Mouse (Mus musculus): ENCODE measurements around the gene Sh3bgrl2. TPM values are rescaled to one million over a fixed set of nuclear protein-coding genes. Genes with fewer than 3 reads are reported as not detected.

Gene Sh3bgrl2
- polyA plus RNA-seq, 1 experiment = 29.9 TPM

- H3K4me3 ChIP-seq (replicated peaks; ENCODE audit: insufficient read depth, low read depth, low read length) = no peak overlapping the region
- H3K27me3 ChIP-seq (ENCODE audit: control insufficient read depth, insufficient read depth, low read length) = no peaks in the 10 kb centered on the region
- peaks cover 9% of the 10 kb centered on the region for H3K4me1 ChIP-seq (ENCODE audit: control insufficient read depth, insufficient read depth, low read length)
- H3K27ac ChIP-seq (ENCODE audit: insufficient read depth, low read length) = no peak overlapping the region
- no peak for DNase-seq
- 95% methylated on average over 6 of the region's 6 CpGs for WGBS
- no peak for TF ChIP-seq POLR2A (IDR thresholded peaks at IDR 0.05; ENCODE audit: borderline replicate concordance, insufficient read depth, low read length)
- no peak for TF ChIP-seq CTCF (IDR thresholded peaks at IDR 0.05; ENCODE audit: borderline replicate concordance, insufficient read depth, low read depth, low read length)
These were observed 48.0 kb downstream of the Sh3bgrl2 start for GRCm38 (mm10) chr9:83596132-83596531.

- DNase-seq = no peak
- 81% methylated on average over 13 of the region's 13 CpGs for WGBS
- no peaks in the 10 kb centered on the region for H3K27me3 ChIP-seq (ENCODE audit: control insufficient read depth, insufficient read depth, low read length)
- no peak for TF ChIP-seq CTCF (IDR thresholded peaks at IDR 0.05; ENCODE audit: borderline replicate concordance, insufficient read depth, low read depth, low read length)
- no peak for TF ChIP-seq POLR2A (IDR thresholded peaks at IDR 0.05; ENCODE audit: borderline replicate concordance, insufficient read depth, low read length)
- H3K4me1 ChIP-seq (ENCODE audit: control insufficient read depth, insufficient read depth, low read length) = peaks cover 9% of the 10 kb centered on the region
- H3K4me3 ChIP-seq (replicated peaks; ENCODE audit: insufficient read depth, low read depth, low read length) = no peak overlapping the region
- no peak overlapping the region for H3K27ac ChIP-seq (ENCODE audit: insufficient read depth, low read length)
These were observed 48.7 kb downstream of the Sh3bgrl2 start for GRCm38 (mm10) chr9:83596646-83597481.

DNA sequence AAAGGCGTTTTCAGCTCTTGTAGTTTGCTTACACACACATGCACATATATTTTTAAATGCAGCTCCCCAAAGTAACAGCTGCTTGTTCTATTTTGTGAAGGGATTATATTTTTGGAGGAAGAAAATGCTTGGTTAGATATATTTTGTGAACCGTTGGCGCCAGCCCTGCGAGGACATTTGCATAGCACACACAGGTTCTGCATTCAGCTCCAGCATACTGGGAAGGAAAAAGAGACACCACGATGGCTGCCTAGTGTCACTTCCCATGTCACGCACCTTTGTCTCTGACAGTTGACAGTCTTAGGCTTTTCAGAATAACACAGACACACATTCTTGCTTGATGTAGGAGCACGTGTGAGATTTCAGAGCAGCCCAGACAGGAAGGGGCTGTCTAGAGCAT is 49.9 kb downstream of the Sh3bgrl2 start:
- DNase-seq = no peak
- TF ChIP-seq POLR2A (IDR thresholded peaks at IDR 0.05; ENCODE audit: borderline replicate concordance, insufficient read depth, low read length) (no peak), CTCF (IDR thresholded peaks at IDR 0.05; ENCODE audit: borderline replicate concordance, insufficient read depth, low read depth, low read length) (no peak)
- H3K4me3 ChIP-seq (replicated peaks; ENCODE audit: insufficient read depth, low read depth, low read length) = no peak overlapping the region
- H3K27ac ChIP-seq (ENCODE audit: insufficient read depth, low read length) = no peak overlapping the region
- peaks cover 9% of the 10 kb centered on the region for H3K4me1 ChIP-seq (ENCODE audit: control insufficient read depth, insufficient read depth, low read length)
- 78% methylated on average over 7 of the region's 7 CpGs for WGBS
- no peaks in the 10 kb centered on the region for H3K27me3 ChIP-seq (ENCODE audit: control insufficient read depth, insufficient read depth, low read length)

DNA sequence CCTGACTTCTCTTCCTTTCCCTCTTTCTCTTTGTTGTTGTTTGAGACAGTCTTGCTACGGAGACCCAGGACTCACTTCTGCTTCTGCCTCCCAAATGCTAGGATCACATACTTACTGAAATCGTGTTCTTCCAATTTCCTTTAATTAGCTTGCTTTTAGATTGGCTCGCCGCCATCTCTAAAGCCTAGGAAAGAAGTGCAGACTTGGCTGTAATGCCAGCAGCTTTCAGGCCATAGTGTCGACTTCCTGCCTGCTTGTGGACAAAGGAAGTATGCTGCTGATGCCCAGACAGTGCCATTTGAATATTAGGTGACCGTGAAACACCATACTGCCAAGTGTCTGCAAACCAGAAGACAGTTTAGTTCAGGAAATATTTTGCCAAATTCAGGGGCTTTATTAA is 51.4 kb downstream of the Sh3bgrl2 start:
- 29% methylated on average over 6 of the region's 6 CpGs for WGBS
- peak; percentile 37 to 42 for DNase-seq
- no peaks in the 10 kb centered on the region for H3K27me3 ChIP-seq (ENCODE audit: control insufficient read depth, insufficient read depth, low read length)
- TF ChIP-seq POLR2A (IDR thresholded peaks at IDR 0.05; ENCODE audit: borderline replicate concordance, insufficient read depth, low read length) (no peak), CTCF (IDR thresholded peaks at IDR 0.05; ENCODE audit: borderline replicate concordance, insufficient read depth, low read depth, low read length) (no peak)
- no peak overlapping the region for H3K4me3 ChIP-seq (replicated peaks; ENCODE audit: insufficient read depth, low read depth, low read length)
- H3K4me1 ChIP-seq (ENCODE audit: control insufficient read depth, insufficient read depth, low read length) = peaks cover 9% of the 10 kb centered on the region
- no peak overlapping the region for H3K27ac ChIP-seq (ENCODE audit: insufficient read depth, low read length)

DNA sequence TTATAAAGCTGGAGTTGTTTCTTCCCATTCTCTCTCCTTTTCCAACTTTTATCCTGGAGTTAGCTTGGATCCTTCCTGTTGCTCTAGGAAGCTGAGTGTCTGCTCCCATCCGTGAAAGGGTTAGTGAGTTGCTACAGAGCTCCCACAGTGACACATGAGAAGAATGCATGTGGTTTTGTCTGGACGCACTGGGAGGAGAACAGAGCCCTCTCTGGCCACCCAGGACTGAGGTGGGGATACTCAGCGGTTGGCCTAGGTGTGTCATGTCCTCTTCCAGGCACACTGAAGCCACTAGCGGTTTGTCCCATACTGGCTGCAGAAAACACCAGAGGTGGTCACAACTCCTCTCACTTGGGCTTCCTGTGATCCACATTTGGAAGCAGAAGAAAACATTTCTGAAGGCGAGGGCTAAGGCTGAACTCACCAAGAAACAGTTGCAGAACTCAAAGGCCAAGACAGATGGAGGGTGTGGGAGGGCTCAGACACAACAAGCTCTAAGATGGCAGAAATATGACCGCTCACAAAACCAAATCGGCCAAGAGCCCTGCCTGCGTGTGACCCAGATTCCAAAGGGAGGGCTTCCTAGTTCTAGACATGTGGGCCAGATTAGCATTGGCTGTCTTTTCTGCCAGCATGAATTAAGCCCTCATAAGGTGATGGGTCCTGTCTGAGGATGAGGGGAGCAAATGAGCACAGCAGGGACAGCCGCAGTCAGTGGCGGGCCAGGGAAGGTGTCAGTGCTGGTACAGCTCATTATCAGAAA is 52.3 kb downstream of the Sh3bgrl2 start:
- Histone ChIP-seq H3K4me3 (replicated peaks; ENCODE audit: insufficient read depth, low read depth, low read length) (no peak overlapping the region), H3K27me3 (ENCODE audit: control insufficient read depth, insufficient read depth, low read length) (no peaks in the 10 kb centered on the region), H3K27ac (ENCODE audit: insufficient read depth, low read length) (no peak overlapping the region), H3K4me1 (ENCODE audit: control insufficient read depth, insufficient read depth, low read length) (peaks cover 9% of the 10 kb centered on the region)
- DNase-seq = peak; percentile 61 to 81
- 37% methylated on average over 10 of the region's 10 CpGs for WGBS
- no peak for TF ChIP-seq CTCF (IDR thresholded peaks at IDR 0.05; ENCODE audit: borderline replicate concordance, insufficient read depth, low read depth, low read length)
- no peak for TF ChIP-seq POLR2A (IDR thresholded peaks at IDR 0.05; ENCODE audit: borderline replicate concordance, insufficient read depth, low read length)

- Histone ChIP-seq H3K27me3 (ENCODE audit: control insufficient read depth, insufficient read depth, low read length) (no peaks in the 10 kb centered on the region), H3K27ac (ENCODE audit: insufficient read depth, low read length) (no peak overlapping the region), H3K4me1 (ENCODE audit: control insufficient read depth, insufficient read depth, low read length) (peaks cover 13% of the 10 kb centered on the region), H3K4me3 (replicated peaks; ENCODE audit: insufficient read depth, low read depth, low read length) (no peak overlapping the region)
- TF ChIP-seq POLR2A (IDR thresholded peaks at IDR 0.05; ENCODE audit: borderline replicate concordance, insufficient read depth, low read length) (no peak), CTCF (IDR thresholded peaks at IDR 0.05; ENCODE audit: borderline replicate concordance, insufficient read depth, low read depth, low read length) (no peak)
- DNase-seq = no peak
- WGBS = 77% methylated on average over 6 of the region's 6 CpGs
These were observed 54.1 kb downstream of the Sh3bgrl2 start for GRCm38 (mm10) chr9:83602176-83602770.

DNA sequence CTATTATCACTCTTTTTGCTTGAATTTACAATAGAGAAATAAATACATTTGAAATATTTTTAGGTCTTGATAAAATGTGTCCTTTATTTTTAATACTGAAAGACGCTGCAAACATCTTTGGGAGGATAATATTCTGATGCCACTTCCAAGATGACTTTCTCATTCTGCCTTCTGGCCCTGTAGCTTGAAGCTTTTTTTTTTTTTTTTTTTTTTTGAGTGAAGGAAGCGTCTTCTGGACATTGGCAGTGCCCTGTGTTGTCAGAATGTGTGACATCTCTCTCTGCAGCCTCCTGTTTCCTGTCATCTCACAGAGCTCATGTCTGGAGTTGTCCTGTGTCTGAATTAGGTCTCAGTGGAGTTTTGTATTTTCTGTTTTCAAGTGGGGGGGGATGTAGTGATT is 55.0 kb downstream of the Sh3bgrl2 start:
- WGBS = 72% methylated on average over 2 of the region's 2 CpGs
- peaks cover 13% of the 10 kb centered on the region for H3K4me1 ChIP-seq (ENCODE audit: control insufficient read depth, insufficient read depth, low read length)
- H3K4me3 ChIP-seq (replicated peaks; ENCODE audit: insufficient read depth, low read depth, low read length) = no peak overlapping the region
- no peaks in the 10 kb centered on the region for H3K27me3 ChIP-seq (ENCODE audit: control insufficient read depth, insufficient read depth, low read length)
- TF ChIP-seq POLR2A (IDR thresholded peaks at IDR 0.05; ENCODE audit: borderline replicate concordance, insufficient read depth, low read length) (no peak), CTCF (IDR thresholded peaks at IDR 0.05; ENCODE audit: borderline replicate concordance, insufficient read depth, low read depth, low read length) (no peak)
- DNase-seq = no peak
- H3K27ac ChIP-seq (ENCODE audit: insufficient read depth, low read length) = no peak overlapping the region

All from cerebellum, adult 2 months (tissue).